Mouse (Mus musculus) layer of hippocampus, postnatal 10 days (tissue): ENCODE data around the gene Gstp2. TPM values are rescaled to one million over a fixed set of nuclear protein-coding genes. Genes with fewer than 3 reads are reported as not detected.

Experiments
- DNase-seq, 2 experiments: peaks; one replicate each; pipeline ENCODE4 v3.0.0; 2021; ENCODE audit warnings: low spot score in 2 of 2
- total RNA-seq, 2 experiments: library from RNA; stranded (reverse); gene quantifications; 2 replicates each; pipeline ENCODE4 v1.2.3; 2021

Gene Gstp2
- total RNA-seq, 2 experiments from 2014 or later = 18.5 to 23.6 TPM

DNA sequence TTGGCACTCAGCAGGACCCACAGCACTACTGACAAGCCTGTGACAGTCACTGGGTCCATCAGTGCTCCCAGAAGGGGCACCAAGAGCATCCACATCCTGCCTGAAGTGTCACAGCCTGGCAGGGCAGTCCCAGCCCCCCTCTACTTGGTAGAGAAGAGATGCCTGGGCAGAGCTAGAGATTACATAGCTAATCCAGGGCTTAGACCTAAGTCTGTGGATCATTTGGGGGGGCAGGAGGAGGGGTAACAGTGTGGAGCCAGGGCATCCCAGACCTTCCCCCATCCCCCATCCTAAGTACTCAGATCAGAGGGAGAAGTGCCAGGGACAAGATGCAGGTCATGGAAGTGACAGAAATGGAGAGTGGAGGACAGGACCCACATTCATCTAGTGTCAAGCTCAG, 31.0 kb downstream of the Gstp2 start:
- DNase-seq = no peak

DNA sequence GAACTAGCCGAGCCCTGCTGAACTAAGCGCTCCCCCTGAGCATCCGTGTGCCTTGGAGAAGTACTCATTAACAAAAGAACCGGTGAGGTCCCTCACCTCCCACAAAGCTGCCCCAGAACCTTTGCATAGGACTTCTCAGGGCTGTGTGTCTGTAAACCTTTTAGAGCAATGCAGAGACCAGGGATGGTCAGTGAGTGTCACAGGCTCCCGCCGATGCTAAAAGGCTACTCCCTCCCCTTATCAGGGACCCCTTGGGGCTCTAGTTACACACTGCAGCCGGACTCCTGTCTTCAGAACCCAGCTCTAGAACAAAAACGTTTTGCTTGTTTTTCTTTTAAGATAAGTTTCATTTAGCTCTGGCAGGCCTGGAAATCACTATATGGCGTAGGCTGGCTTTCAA, 32.8 kb downstream of the Gstp2 start:
- peak in 1 of 2 experiments; percentile 25 for DNase-seq

DNA sequence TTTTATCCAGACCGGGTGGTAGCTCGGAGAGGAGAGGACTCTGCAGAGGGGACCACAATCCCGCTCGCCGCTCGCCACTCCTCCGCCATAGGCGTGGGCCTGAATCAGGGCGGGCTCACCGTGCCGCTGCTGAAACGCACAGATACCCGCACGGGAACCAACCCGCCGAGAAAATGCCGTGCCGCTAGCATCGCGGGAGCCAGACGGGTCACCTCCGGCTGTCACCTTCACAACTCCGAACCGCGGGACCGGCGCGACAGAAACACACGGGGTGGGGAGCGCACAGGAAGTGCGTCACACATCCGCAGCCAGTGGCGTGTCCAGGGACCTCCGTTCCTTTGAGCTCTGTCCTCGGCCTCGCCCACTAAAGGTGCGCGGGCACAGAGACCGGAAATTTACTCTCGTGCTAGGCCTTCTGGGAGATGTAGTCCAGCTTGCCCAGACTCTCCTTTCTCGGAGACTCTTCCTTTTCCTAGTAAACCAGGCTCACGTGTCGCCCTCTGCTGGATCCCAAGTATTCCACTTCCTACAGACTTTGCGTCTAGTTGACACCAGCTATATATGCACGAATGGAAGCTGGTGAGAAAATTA, 33.3 kb downstream of the Gstp2 start, which contains the start of gene Ndufv1:
Gene Ndufv1 (minus strand): TSS at position 375 of the 591 bp plus-strand sequence.
- DNase-seq = peak; percentile 94 to 95

DNA sequence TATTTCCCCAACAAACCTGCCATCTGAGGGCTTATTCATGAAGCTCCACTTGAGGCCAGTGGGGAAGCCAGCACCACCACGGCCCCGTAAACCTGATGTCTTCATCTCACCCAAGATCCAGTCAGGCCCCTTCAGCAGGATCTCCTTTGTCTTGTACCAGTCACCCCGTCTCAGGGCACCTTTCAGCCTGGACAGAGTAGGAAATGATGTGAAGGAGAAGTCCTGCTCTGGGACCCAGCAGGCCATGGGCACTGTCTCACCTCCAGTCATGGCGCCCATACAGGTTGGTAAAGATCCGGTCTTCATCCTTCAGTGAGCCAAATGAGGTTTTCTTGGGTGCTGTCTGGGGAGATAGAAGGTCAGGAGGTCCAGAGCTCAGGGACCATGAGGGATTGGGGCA, 34.7 kb downstream of the Gstp2 start:
- DNase-seq = no peak

DNA sequence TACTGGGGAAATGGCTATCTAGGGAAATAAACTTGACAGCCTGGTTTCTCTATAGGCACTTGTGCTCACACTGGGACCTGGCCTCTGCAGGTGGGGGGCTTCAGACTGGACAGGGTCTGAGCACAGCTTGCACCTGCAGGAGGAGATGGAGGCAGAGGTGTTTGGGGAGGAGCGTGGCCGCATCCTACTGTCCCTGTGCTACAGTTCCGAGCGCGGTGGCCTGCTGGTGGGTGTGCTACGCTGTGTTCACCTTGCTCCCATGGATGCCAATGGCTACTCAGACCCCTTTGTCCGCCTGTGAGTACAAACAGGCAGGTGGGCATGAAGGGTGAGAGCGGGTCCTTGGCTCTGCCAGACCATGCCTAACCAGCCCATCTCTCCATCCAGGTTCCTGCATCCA, 39.9 kb downstream of the Gstp2 start:
- DNase-seq = no peak

DNA sequence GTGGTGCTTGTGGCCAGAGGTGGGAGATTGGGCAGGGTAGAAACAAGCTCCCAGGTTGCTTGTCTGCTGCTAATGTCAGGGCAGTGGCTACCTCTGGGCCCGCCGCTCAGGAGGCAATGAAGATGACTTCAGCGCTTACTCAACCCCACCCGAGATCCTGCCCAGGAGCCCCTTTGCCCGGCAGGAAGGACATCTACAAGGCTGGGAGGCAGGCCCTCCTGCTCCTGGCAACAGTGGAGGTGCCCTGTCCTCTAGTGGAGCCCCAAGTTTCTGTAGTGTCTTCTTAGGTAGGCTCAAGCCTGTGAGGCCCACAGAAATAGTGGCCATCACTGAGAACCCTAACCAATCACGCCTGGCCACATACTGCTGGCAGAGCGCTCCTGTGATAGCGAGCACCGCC, 40.7 kb downstream of the Gstp2 start:
- no peak for DNase-seq

DNA sequence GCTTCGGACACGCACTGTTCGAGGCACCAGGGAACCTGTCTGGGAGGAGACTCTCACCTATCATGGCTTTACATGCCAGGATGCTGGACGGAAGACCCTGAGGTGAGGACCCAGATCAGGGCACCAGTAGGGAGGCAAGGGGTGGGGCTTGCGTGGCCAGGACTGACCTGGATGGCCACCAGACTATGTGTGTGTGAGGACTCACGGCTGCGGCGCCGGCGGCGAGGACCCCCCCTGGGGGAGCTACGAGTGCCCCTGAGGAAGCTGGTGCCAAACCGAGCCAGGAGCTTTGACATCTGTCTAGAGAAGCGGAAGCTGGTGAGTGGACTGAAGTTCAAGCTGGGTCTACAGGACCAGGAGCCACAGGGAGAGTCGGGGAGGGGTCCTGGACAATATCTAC, 41.5 kb downstream of the Gstp2 start:
- no peak for DNase-seq

DNA sequence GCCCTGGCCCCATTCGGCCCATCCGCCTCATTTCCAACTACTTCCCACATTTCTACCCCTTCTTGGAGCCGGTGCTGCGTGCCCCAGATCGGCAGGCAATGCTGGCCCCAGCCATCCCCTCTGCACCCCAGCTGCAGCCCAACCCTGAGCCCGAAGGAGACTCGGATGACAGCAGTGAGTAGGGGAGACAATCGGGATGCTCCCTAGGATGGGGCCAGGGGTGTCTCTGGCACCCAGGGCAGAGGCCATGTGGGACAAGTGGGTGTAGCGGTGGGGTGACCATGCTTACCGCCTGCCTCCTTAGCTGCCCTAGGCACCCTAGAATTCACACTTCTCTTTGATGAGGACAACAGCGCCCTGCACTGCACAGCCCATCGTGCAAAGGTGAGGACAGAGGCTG, 42.2 kb downstream of the Gstp2 start:
- DNase-seq = no peak

DNA sequence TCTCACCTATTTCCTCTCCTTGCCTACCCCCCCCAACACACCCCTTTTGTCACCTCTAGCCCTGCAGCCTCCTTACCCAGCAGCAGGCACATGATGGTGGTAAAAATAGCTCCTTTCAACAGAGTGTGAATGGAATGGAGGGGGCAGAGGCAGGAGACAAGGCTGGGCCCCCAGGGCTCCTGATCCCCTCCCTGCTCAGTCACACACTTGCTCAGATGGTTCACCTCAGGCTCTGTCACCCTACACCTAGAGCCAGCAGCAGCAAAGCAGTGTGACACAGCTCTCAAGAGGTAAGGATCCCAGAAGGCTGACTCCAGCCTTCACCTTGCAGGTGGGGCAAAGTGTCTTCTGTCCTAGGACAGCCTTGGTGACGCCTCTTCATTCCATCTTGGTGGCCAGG, 42.7 kb downstream of the Gstp2 start, which contains the start of gene Doc2g:
Gene Doc2g (plus strand): TSS at position 202 of the 400 bp plus-strand sequence.
- no peak for DNase-seq

DNA sequence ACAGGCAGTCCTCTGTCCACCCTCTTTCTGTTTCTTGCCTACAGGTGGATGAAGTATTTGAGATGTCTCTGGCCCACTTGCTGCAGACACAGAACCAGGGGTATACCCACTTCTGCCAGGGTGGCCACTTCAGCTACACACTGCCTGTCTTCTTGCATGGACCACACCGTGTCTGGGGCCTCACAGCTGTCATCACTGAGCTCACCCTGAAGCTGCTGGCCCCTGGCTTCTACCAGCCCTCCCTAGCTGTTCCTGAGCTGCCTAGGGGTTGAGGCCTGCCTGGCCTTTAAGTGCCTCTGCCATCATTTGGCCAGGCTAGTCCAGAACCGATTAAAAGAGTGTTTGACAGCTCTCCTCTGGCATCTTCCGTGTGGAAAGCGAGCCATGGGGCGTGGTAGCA, 44.1 kb downstream of the Gstp2 start:
- DNase-seq = no peak

DNA sequence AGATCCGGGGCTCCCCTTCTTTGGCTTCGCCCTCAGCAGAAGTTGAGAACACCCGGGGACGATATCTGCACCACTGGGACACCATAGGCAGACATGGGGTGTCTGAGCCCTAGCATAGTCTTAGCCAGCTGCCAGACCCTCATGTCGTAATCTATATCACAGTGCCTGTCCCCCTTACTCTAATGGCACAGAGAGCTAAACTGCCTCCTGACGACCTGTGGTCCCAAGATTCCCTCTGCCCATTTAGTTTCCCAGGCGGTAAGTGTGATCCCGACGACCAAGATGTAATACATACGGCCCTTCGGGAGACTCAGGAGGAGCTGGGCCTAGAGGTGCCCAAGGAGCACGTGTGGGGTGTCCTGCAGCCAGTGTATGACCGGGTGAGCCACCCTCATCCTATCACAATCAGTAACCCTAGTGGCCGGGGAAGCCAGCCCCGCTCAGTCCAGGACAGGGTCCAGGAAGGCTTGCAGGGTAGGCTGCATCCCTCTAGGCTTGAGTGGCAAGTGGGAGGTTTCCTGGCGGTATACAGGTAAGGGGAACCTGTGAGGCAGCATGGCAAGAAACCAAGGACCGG, 44.8 kb downstream of the Gstp2 start:
- DNase-seq = no peak

DNA sequence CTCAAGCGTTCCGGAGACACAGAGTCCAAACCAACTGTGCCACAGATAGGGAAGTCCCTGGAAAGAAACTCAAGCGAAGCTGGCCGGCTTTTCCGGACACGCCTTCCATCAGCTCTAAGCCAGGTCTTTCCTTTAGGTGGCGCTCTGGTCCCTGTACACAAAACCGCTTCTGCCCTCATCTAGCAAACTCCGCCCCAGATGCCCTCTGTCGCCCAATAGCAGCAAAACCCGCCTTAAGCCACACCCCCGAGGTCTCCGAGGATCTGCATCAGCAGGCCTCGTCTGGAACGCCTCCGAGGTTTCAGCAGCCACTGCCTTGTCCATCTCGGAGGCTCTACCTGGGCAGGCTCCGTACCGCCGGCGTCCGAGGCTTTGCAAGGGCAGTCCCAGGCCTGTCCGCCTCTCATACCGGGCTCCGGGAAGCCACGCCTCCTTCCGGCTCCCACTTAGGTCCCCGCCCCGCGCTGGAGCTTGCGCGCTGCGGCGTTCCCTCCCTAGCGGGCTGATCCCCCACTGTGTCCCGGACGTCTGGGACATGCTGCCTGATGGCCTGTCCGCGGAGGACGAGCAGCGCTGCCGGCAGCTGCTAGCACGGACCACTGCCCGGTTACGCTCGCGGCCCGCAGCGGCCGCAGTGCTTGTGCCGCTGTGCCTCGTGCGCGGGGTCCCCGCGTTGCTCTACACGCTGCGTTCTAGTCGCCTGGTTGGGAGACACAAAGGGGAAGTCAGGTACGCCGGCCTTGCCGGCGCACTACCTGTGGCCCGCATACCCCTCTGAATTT, 45.5 kb downstream of the Gstp2 start, which contains the start of the genes Nudt8 and Gm49405:
Gene Nudt8 (plus strand): TSS at position 462 of the 782 bp plus-strand sequence.
Gene Gm49405 (plus strand): TSS at position 508 of the 782 bp plus-strand sequence.
- DNase-seq = peak; percentile 95 to 96

DNA sequence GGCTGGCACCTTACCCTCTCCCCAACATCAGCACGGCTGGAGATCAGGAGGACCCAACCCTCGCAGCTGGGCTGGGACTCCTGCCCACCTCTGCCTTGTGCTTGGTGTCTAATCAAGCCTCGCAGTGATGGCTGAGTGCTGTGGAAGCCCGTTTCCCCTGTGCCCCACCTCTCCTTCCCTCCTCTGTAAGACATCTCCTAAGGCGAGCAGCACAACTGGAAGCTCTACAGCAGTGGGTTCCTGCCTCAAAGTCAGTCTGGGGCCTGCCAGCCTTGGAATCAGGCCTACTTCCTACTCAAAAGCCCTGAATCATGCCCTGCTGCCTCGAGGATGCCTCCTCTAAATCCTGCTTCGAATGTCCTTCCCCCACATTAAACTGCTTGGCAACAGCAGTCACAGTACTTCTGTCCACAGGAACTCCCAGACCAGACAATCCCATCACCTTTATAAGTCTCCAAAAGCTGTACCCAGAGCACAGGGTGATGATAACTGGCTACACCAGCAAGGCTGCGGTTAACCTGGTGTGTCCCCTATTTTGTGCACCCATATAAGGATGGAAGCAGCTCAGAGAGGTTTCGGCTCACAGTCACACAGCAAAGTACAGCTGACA, 46.6 kb downstream of the Gstp2 start:
- DNase-seq = no peak

DNA sequence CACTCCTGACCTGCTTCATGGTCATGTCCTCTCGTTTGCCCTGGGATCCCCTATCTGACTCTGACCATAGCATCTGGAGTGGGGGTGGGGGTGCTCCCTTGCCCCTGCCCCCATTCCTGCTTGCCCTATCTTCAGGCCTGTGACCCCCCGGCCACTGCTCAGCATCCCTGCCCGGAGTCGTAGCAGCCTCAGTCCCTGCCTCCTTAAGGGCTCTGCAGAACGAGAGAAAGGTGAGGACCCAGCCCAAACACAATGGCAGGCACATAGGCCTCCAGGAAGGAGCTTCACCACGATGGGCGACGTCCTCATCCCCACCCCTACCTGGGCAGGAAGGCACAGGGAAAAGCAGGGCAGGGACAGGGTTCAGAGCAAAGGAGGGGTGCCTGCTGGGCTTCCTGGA, 47.5 kb downstream of the Gstp2 start:
- no peak for DNase-seq

DNA sequence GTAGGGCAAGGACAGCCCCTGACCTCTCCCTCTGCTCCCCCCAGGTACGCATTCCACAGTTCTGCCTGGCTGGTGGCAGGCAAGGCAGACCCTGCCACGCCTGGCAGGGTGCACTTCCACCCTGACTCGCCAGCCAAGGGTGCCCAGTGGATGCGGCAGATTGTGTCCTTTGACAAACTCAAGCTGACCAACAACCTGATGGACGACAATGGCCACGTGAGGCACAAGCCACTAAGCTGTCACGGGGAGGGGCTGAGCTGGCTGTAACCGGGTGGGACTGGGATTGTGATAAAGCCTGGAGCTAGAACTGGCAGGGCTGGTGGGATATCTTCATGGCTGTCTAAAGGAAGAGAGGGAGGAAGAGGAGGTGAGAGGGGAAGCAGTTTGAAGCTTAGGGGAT, 48.6 kb downstream of the Gstp2 start:
- DNase-seq = no peak

DNA sequence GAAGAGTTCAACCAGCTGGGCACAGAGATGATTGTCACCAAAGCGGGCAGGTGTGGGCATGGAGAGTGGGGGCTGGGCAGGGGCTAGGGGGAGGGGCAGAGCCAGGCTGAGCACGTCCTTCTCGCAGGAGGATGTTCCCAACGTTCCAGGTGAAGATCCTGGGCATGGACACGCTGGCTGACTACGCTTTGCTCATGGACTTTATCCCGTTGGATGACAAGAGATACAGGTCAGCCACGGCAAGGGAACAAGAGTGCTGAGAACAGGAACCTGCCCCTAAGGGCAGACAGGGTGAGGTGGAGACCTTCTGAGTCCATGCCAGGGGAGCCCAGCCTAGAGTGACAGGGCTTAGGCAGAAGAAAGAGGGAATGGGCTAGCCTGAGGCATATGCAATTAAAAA, 49.1 kb downstream of the Gstp2 start:
- DNase-seq = no peak

DNA sequence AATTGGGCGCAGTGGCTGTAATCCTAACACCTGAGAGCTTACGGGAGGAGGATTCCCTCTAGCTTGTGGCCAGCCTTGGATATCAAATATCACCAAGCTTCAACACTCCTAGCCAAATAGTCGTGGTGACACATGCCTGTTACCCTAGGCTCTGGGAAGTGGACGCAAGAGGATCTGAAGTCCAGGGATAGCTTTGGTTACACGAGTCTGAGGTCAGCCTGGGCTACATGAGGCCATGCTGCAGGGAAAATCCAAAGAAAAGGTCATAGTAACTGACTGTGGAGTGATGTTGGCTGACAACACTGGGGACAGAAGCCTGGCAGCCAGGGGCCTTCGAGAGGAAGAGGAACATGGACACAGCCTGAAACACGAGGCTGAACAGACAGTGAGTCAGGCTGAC, 49.7 kb downstream of the Gstp2 start:
- no peak for DNase-seq

DNA sequence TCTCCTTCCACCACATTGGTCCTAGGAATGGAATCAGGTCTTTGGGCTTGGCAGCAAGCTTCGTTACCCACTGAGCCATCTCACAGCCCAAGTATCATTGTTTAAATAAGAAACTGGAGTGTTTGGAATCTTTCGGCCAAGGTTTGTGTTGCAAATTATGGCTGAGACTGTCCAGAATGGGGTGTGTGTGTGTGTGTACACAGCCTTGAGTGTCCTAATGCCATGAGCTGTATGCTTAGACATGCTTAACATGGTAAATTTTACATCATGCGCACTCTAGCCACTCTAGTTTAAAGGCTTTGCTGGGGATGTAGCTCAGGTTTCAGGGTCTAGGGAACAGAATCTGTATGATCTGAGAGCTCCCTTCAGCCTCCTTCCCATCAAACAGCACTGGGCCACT, 50.3 kb downstream of the Gstp2 start:
- DNase-seq = no peak

DNA sequence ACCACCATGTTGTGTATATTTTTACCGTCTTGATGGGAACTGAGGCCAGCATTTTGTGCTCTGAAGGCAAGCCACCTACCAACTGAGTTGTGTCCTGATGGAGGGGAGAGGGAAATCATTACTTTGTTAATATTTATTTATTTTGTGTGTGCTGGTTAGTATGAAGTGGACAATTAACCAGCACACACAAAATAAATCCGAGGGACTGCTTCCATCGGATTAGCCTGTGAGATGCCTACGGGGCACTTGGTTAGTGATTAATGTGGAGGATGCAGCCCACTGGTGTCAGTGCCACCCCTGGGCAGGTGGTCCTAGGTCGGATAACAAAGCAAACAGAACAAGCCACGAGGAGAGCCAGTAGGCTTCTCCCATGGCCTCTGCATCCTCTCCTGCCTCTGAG, 50.9 kb downstream of the Gstp2 start:
- DNase-seq = no peak

DNA sequence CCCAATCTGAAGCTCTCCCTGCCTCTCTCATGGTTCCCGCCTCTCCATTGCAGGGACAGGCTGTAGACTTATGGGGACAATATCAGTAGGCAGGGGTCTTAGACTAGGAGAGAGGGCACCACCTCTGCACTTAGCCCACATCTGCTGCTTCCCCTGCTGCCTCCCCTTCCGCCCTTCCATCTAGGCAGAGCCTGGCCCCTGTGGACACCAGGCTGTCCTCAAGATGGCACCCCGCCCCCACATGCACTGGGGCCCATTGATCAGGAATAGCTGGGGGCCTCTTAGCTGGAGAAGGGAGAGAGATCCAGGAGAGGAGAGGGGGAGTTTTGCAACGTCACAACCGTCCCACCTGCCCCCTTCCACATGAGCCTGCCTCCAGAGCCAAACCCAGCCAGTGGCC, 53.4 kb downstream of the Gstp2 start, which contains the start of gene Tbx10:
Gene Tbx10 (plus strand): TSS at position 337 of the 400 bp plus-strand sequence.
- DNase-seq = no peak

DNA sequence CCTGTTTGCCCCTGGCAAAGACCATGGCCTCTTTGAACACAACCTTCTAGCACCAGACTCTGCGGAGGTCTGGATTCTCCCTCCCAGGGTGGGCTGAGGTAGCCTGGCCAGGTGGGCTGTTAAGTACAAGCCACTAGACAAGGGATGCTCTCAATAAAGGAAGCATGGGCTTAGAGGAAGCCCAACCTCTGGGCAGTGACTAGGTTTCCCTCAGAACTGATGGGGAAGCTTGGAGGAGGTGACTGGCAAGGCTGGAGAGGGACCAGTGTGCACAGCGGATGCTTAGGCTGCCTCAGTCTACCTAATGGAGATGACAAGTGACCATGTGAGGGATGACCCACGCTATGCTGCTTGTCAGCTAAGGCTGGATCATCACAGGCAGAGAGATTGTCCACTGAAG, 53.9 kb downstream of the Gstp2 start:
- no peak for DNase-seq

DNA sequence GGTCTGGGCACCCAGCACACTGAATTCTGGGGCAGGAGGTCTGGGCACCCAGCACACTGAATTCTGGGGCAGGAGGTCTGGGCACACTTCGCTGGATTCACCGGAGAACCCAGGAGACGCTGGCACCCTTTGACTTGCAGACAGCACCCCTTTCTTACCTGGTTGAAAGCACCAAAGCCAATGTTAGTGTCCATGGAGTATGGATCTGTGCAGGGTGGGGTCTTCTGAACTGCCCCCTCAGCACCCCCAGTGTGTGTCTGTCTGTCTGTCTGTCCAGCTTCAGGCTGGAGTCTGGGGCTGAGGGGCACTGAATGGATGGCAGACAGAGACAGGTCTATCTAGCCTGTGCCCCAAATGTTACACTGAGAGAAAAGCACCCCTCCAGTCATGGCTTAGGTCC, 54.3 kb downstream of the Gstp2 start:
- no peak for DNase-seq
